Mouse (Mus musculus) testis, adult 2 months (tissue): ENCODE measurements around the gene Fam184b. TPM values are rescaled to one million over a fixed set of nuclear protein-coding genes. Genes with fewer than 3 reads are reported as not detected.
"Not testable (repeated sequence)": the region's sequence is repeated elsewhere in the genome, so short reads cannot be mapped to it uniquely, and the experiment has no call there.

Experiments used
- H3K27ac ChIP-seq: fragments of 200-500 bp; 2 replicates; pipeline ENCODE4 v1.5.1; 2012; ENCODE audit warnings: low read depth, low read length; ENCODE audit not compliant: control insufficient read depth, insufficient read depth
- H3K27me3 ChIP-seq: fragments of 200-500 bp; 2 replicates; pipeline ENCODE4 v1.6.1; 2012; ENCODE audit warnings: mild to moderate bottlenecking, low read length, moderate library complexity; ENCODE audit not compliant: control insufficient read depth, insufficient read depth
- H3K36me3 ChIP-seq: fragments of 200-500 bp; 2 replicates; pipeline ENCODE4 v1.6.1; 2012; ENCODE audit warnings: mild to moderate bottlenecking, low read length; ENCODE audit not compliant: control insufficient read depth, insufficient read depth
- H3K4me1 ChIP-seq: fragments of 200-500 bp; 2 replicates; pipeline ENCODE4 v1.6.1; 2012; ENCODE audit warnings: low read length; ENCODE audit not compliant: control insufficient read depth, insufficient read depth
- H3K4me3 ChIP-seq: fragments of 200-500 bp; 2 replicates; pipeline ENCODE4 v1.5.1; 2012; ENCODE audit warnings: low read depth, mild to moderate bottlenecking, low read length, moderate library complexity, mixed read lengths; ENCODE audit not compliant: control insufficient read depth
- CTCF ChIP-seq: fragments of 200-500 bp; IDR thresholded peaks from 2 replicates; pipeline ENCODE4 v1.5.1; 2012; ENCODE audit warnings: low read depth, mild to moderate bottlenecking, inconsistent platforms, low read length, moderate library complexity; ENCODE audit not compliant: control insufficient read depth, insufficient read depth, insufficient replicate concordance
- POLR2A ChIP-seq: fragments of 200-500 bp; IDR thresholded peaks from 2 replicates; pipeline ENCODE4 v1.6.1; 2012; ENCODE audit warnings: low read depth, mild to moderate bottlenecking, inconsistent platforms, low read length, moderate library complexity; ENCODE audit not compliant: control insufficient read depth
- polyA plus RNA-seq: library from polyadenylated mRNA; depleted of rRNA; stranded (reverse); fragments of >200 nt; gene quantifications from 2 replicates; pipeline ENCODE4 v1.2.3, GENCODE M21; 2012

Fam184b gene
- polyA plus RNA-seq, 1 experiment, result 0.21 TPM

GRCm38 (mm10) chr5:45675032-45675431 lies 35.6 kb upstream of the Fam184b start:
- H3K4me3 ChIP-seq, result no peak overlapping the region
- H3K27ac ChIP-seq, result no peak overlapping the region
- H3K36me3 ChIP-seq, result peaks cover 2% of the 10 kb centered on the region; the same call in 1 of the 2 replicates
- no peak for TF ChIP-seq CTCF
- no peak for TF ChIP-seq POLR2A
- no peaks in the 10 kb centered on the region for H3K4me1 ChIP-seq
- no peaks in the 10 kb centered on the region for H3K27me3 ChIP-seq

DNA sequence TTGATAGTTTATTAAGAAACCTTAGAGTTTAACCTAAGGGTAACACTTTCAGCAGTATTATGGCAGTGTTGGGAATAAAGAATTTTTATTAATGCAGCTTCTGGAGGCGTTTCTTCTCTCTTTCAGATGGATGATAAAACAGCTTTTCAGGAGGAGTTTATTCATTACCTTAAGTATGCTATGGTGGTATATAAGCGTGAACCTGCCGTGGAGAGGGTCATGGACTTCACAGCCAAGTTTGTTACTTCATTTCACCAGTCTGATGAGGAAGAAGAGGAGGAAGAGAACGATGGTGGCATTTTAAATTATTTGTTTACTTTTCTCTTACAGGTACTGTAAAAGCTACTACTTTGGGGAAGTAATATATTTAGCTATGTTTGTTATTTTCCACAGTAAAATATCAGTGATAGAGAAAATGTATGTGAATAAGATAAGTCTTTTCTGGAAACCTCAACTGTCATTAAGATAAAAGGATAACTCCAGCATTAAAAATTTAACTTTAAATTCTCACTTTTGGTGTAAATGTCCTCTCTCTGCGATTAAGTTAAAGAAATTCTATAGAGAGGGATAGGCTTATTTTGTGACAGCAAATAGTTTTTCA lies 31.6 kb upstream of the Fam184b start:
- TF ChIP-seq CTCF (no peak), POLR2A (no peak)
- no peaks in the 10 kb centered on the region for H3K27me3 ChIP-seq
- no peak overlapping the region for H3K27ac ChIP-seq
- H3K4me1 ChIP-seq, result peaks cover 2% of the 10 kb centered on the region; the same call in 1 of the 2 replicates
- H3K4me3 ChIP-seq, result no peak overlapping the region
- no peaks in the 10 kb centered on the region for H3K36me3 ChIP-seq

DNA sequence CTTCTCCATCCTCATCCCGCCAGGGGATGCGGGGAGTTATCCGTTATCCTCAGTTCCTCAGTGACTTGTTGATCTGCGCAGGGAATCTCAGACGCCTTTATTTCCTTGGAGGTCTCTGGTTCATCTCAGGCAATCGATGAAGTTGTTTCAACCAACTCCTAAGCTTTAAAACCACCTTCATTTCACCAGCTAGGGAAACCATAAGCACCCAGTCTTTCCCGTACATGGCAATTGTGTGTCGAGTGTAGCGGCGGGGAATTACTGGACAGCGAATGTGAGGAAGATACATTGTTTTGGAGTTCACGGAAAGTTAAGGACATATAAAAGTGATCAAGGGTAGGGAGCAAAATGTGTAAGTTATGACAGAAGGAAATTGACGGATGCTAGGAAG lies 30.9 kb upstream of the Fam184b start:
- TF ChIP-seq CTCF, result no peak
- no peak for TF ChIP-seq POLR2A
- peaks cover 2% of the 10 kb centered on the region; the same call in 1 of the 2 replicates for H3K4me1 ChIP-seq
- peak overlapping the region; percentile 99 for H3K4me3 ChIP-seq
- no peaks in the 10 kb centered on the region for H3K27me3 ChIP-seq
- no peaks in the 10 kb centered on the region for H3K36me3 ChIP-seq
- peak overlapping the region; percentile 98 for H3K27ac ChIP-seq

GRCm38 (mm10) chr5:45669598-45670279 lies 30.3 kb upstream of the Fam184b start, which contains the start of gene Ncapg:
Ncapg (plus strand) TSS chr5:45669919.
- Histone ChIP-seq H3K4me1 (peaks cover 2% of the 10 kb centered on the region; the same call in 1 of the 2 replicates), H3K36me3 (no peaks in the 10 kb centered on the region), H3K27ac (peak within 1 kb of the TSS; percentile 98), H3K27me3 (no peaks in the 10 kb centered on the region), H3K4me3 (peak within 1 kb of the TSS; percentile 99)
- no peak for TF ChIP-seq CTCF
- TF ChIP-seq POLR2A, result peak; percentile 80

- peak overlapping the region; percentile 99 for H3K4me3 ChIP-seq
- peak overlapping the region; percentile 92 for H3K27ac ChIP-seq
- H3K36me3 ChIP-seq, result no peaks in the 10 kb centered on the region
- H3K4me1 ChIP-seq, result peaks cover 2% of the 10 kb centered on the region; the same call in 1 of the 2 replicates
- TF ChIP-seq POLR2A (no peak), CTCF (no peak)
- H3K27me3 ChIP-seq, result no peaks in the 10 kb centered on the region
Observed at GRCm38 (mm10) chr5:45669234-45669597, 29.8 kb upstream of the Fam184b start.

GRCm38 (mm10) chr5:45668831-45669230 lies 29.4 kb upstream of the Fam184b start:
- no peaks in the 10 kb centered on the region for H3K27me3 ChIP-seq
- H3K4me3 ChIP-seq, result peak overlapping the region; percentile 99
- peak overlapping the region; percentile 92; the same call in 1 of the 2 replicates for H3K27ac ChIP-seq
- peaks cover 2% of the 10 kb centered on the region; the same call in 1 of the 2 replicates for H3K4me1 ChIP-seq
- H3K36me3 ChIP-seq, result no peaks in the 10 kb centered on the region
- TF ChIP-seq POLR2A, result no peak
- TF ChIP-seq CTCF, result no peak

DNA sequence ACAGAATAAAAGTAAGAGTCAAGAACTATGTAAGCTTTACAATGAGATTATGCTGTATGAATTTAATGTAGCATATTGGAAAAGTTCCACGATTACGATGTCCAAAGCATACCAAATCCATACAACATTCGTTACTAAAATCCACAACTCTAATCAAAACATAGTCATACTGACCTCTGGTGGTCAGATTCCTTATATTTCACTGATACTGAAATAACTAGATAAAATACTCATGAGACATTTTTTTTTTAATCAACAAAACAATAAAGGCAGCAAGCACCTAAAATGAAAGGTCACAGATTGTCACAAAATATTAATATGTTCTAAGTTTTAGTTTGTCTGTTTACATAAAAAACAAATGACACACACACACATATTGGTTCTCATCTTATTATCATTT lies 28.9 kb upstream of the Fam184b start:
- no peaks in the 10 kb centered on the region for H3K27me3 ChIP-seq
- no peaks in the 10 kb centered on the region for H3K36me3 ChIP-seq
- no peak overlapping the region for H3K27ac ChIP-seq
- H3K4me1 ChIP-seq, result peaks cover 2% of the 10 kb centered on the region; the same call in 1 of the 2 replicates
- H3K4me3 ChIP-seq, result no peak overlapping the region
- TF ChIP-seq CTCF (no peak), POLR2A (no peak)

GRCm38 (mm10) chr5:45658406-45658805 lies 19.0 kb upstream of the Fam184b start:
- not testable (repeated sequence) for H3K4me1 ChIP-seq, H3K36me3 ChIP-seq, H3K27me3 ChIP-seq, H3K27ac ChIP-seq
- peak overlapping the region; percentile 20 for H3K4me3 ChIP-seq
